Mouse (Mus musculus) embryonic fibroblast, embryonic 13.5 days (primary cell): ENCODE data around the gene Ddx27.

ENCODE experiments used
- CTCF ChIP-seq: IDR thresholded peaks from 2 replicates; pipeline ENCODE4 v1.5.1; 2011; ENCODE audit warnings: mild to moderate bottlenecking, control low read depth, low read length, moderate library complexity, borderline replicate concordance; ENCODE audit not compliant: insufficient read depth
- POLR2A ChIP-seq: IDR thresholded peaks from 2 replicates; pipeline ENCODE4 v1.6.1; 2011; ENCODE audit warnings: low read depth, mild to moderate bottlenecking, control low read depth, low read length, moderate library complexity

GRCm38 (mm10) chr2:167062497-167062911 lies 47.5 kb downstream of the Ddx27 start:
- TF ChIP-seq CTCF = no peak
- TF ChIP-seq POLR2A = peak; percentile 91
